ENCODE assay signal across 15 mouse cellular contexts in genomic region chr3:130809696-130810665, GRCm38 (mm10).
A peak's percentile ranks its signal among the peaks of the same experiment; 100 is the strongest.
DNase-seq lines count a peak whose midpoint lies in the region; ATAC-seq and TF ChIP-seq lines count a peak whose summit lies in the region.
"Had no signal": no experiment of that assay in that cellular context is flagged by ENCODE, and none has a peak within 500 bp of the region (broad histone marks: within the 10 kb centered on the region; RNA-seq: fewer than 3 reads in every experiment).

No protein-coding gene starts in this region.

- 0 out of 2 replicates have a peak overlapping the region, but pooled peaks have one; percentile 6 for H3K27ac ChIP-seq in kidney, embryonic 16.5 days (ENCODE audit: low read length)
- H3K27ac ChIP-seq in MEL (ENCODE audit: control insufficient read depth, low read depth, low read length), result 0 out of 2 replicates have a peak overlapping the region, but pooled peaks have one; percentile 5
- H3K27ac ChIP-seq in forebrain, embryonic 15.5 days (replicated peaks), result no peak overlapping the region
- H3K27ac ChIP-seq: embryonic facial prominence, embryonic 12.5 days; layer of hippocampus, adult 2 months; liver, embryonic 15.5 days; macrophage had no signal

- no peaks in the 10 kb centered on the region for H3K36me3 ChIP-seq in kidney, embryonic 16.5 days (ENCODE audit: insufficient read depth, low read length)
- 0 out of 4 replicates have a peak, but pooled peaks cover 0 to 5% of the 10 kb centered on the region in 2 experiments for H3K36me3 ChIP-seq in MEL (ENCODE audit: control insufficient read depth in 1 of 2, insufficient read depth in 2 of 2, low read length in 2 of 2)
- H3K36me3 ChIP-seq in forebrain, embryonic 15.5 days, result no peaks in the 10 kb centered on the region
- H3K36me3 ChIP-seq: embryonic facial prominence, embryonic 12.5 days; liver, embryonic 15.5 days had no signal

- 42% methylated on average over 19 of the region's 19 CpGs for WGBS in kidney, embryonic 16.5 days
- 79% methylated on average over 19 of the region's 19 CpGs for WGBS in forebrain, embryonic 15.5 days

- ATAC-seq in kidney, embryonic 16.5 days (ENCODE audit: low FRiP score, low TSS enrichment), result peak; percentile 74; the same call in 1 of the 2 replicates
- peak; percentile 33; the same call in 1 of the 2 replicates for ATAC-seq in megakaryocyte, adult 5-6 weeks (ENCODE audit: poor library complexity, severe bottlenecking)
- no peak for ATAC-seq in forebrain, embryonic 15.5 days (replicated peaks)
- ATAC-seq: forebrain, embryonic 14.5 days; intestine, postnatal 0 days had no signal

- TF ChIP-seq EP300 in MEL (IDR thresholded peaks at IDR 0.05; ENCODE audit: low read depth in 1 of 2, low read length in 2 of 2), result peak; percentile 35 to 38; a peak in 2 of 4 replicates

- no peak for DNase-seq in kidney, postnatal 14 days
- DNase-seq in MEL (ENCODE audit: low read depth, low spot score), result peak; percentile 23
- DNase-seq in thymus, postnatal 14 days, result peak; percentile 69
- DNase-seq in gastrocnemius, postnatal 14 days, result no peak
- DNase-seq: cerebellum, adult 2 months; heart, postnatal 36 days had no signal

- no peak overlapping the region for H3K4me2 ChIP-seq in kidney, embryonic 16.5 days (replicated peaks; ENCODE audit: low read depth, low read length)
- H3K4me2 ChIP-seq in forebrain, embryonic 15.5 days (replicated peaks), result no peak overlapping the region
- H3K4me2 ChIP-seq: embryonic facial prominence, embryonic 12.5 days; liver, embryonic 15.5 days had no signal

- intact Hi-C loops in gastrocnemius, postnatal 14 days (cut with DNase I; ENCODE audit: low total_unique reads), result no loop called here

- no peak overlapping the region for H3K4me3 ChIP-seq in kidney, embryonic 16.5 days (ENCODE audit: low read length)
- no peak overlapping the region for H3K4me3 ChIP-seq in MEL (ENCODE audit: control insufficient read depth in 1 of 2, insufficient read depth in 1 of 2, low read depth in 2 of 2, low read length in 2 of 2)
- no peak overlapping the region for H3K4me3 ChIP-seq in forebrain, embryonic 15.5 days
- H3K4me3 ChIP-seq: embryonic facial prominence, embryonic 12.5 days; layer of hippocampus, adult 2 months; liver, embryonic 15.5 days had no signal

- no peak for TF ChIP-seq POLR2A in MEL (IDR thresholded peaks at IDR 0.05; ENCODE audit: control insufficient read depth in 1 of 2, insufficient read depth in 1 of 2, low read depth in 1 of 2, low read length in 2 of 2, poor library complexity in 1 of 2)

- no peak for TF ChIP-seq RAD21 in MEL (IDR thresholded peaks at IDR 0.05; ENCODE audit: low read depth, low read length)

- no peaks in the 10 kb centered on the region for H3K27me3 ChIP-seq in kidney, embryonic 16.5 days (ENCODE audit: insufficient read depth, low read length)
- no peaks in the 10 kb centered on the region for H3K27me3 ChIP-seq in MEL (ENCODE audit: control insufficient read depth in 1 of 2, insufficient read depth in 2 of 2, low read length in 2 of 2)
- H3K27me3 ChIP-seq in forebrain, embryonic 15.5 days, result no peaks in the 10 kb centered on the region
- H3K27me3 ChIP-seq: embryonic facial prominence, embryonic 12.5 days had no signal

- H3K9ac ChIP-seq in kidney, embryonic 16.5 days (replicated peaks; ENCODE audit: low read length), result no peak overlapping the region
- H3K9ac ChIP-seq in MEL (ENCODE audit: control insufficient read depth, low read depth, low read length, poor library complexity, severe bottlenecking), result no peak overlapping the region
- H3K9ac ChIP-seq in forebrain, embryonic 15.5 days (replicated peaks), result no peak overlapping the region
- H3K9ac ChIP-seq: embryonic facial prominence, embryonic 12.5 days; liver, embryonic 15.5 days had no signal

- H3K9me3 ChIP-seq in kidney, embryonic 16.5 days (ENCODE audit: low read length), result no peaks in the 10 kb centered on the region
- H3K9me3 ChIP-seq in MEL (replicated peaks; ENCODE audit: insufficient read depth, low read length), result no peaks in the 10 kb centered on the region
- no peaks in the 10 kb centered on the region for H3K9me3 ChIP-seq in forebrain, embryonic 15.5 days
- H3K9me3 ChIP-seq: embryonic facial prominence, embryonic 12.5 days; liver, embryonic 15.5 days had no signal

- H3K79me2 ChIP-seq in MEL (ENCODE audit: control insufficient read depth, insufficient read depth, low read length, poor library complexity), result no peaks in the 10 kb centered on the region

- peaks cover 8% of the 10 kb centered on the region for H3K4me1 ChIP-seq in kidney, embryonic 16.5 days (ENCODE audit: insufficient read depth, low read length)
- H3K4me1 ChIP-seq in MEL (ENCODE audit: control insufficient read depth in 1 of 2, insufficient read depth in 2 of 2, low read length in 2 of 2), result peaks cover 0 to 10% of the 10 kb centered on the region in 2 experiments; a peak in 1 of 4 replicates
- H3K4me1 ChIP-seq in forebrain, embryonic 15.5 days, result no peaks in the 10 kb centered on the region
- H3K4me1 ChIP-seq: liver, embryonic 15.5 days had no signal

- TF ChIP-seq CTCF in MEL (IDR thresholded peaks at IDR 0.05 in 2 of 3, conservative IDR thresholded peaks at IDR 0.05 in 1 of 3; ENCODE audit: control insufficient read depth in 1 of 3, insufficient read depth in 1 of 3, low read depth in 2 of 3, low read length in 3 of 3, poor library complexity in 1 of 3, severe bottlenecking in 1 of 3), result no peak

TF ChIP-seq in MEL, 35 proteins besides CTCF, POLR2A, EP300 and RAD21:
- TF ChIP-seq GATA1 (IDR thresholded peaks at IDR 0.05; ENCODE audit: low read depth, low read length) (peak; percentile 71), GABPA (IDR thresholded peaks at IDR 0.05; ENCODE audit: low read depth, low read length) (no peak), ZNF384 (IDR thresholded peaks at IDR 0.05; ENCODE audit: low read depth, low read length) (peak; percentile 56)

Comparison
In these comparisons a context has a peak if more than half of its experiments do, and no peak if none do; other contexts are left out.
1. DNase-seq: peak in MEL (single experiment) and thymus, postnatal 14 days (single experiment); none in kidney, postnatal 14 days (single experiment) and gastrocnemius, postnatal 14 days (single experiment).